Mouse (Mus musculus): Measurements from ENCODE around the gene Plekha6.

DNA sequence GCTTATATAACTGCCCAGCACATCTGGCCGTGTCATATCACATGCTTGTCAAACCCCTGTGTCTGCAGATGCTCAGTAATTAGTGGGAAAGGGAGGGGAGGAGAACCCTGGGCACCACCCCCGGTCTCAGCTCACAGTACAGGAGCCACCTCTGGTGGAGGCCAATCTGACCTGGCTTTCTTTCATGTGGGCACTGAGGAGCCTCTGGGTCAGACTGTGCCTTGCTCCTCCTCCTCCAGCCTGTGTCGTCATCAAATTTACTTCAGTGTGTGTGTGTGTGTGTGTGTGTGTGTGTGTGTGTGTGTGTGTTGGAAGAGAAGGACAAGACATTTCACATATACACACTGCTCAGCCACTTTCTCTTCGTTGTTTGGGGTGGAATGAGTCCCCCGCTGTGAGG lies 159.3 kb downstream of the Plekha6 start:
- TF ChIP-seq CTCF (IDR thresholded peaks at IDR 0.05) (no peak), EP300 (IDR thresholded peaks at IDR 0.05) (no peak)

Data from lung, postnatal 0 days (tissue).